Mouse (Mus musculus): Measurements from ENCODE around the gene Wwc2. TPM values are rescaled to one million over a fixed set of nuclear protein-coding genes. Genes with fewer than 3 reads are reported as not detected.

The Wwc2 gene
- polyA plus RNA-seq, 1 experiment from 2014 or later = 8.8 TPM

GRCm38 (mm10) chr8:47890814-47891210, 99.9 kb downstream of the Wwc2 start:
- H3K27me3 ChIP-seq (ENCODE audit: control insufficient read depth, insufficient read depth, low read length) = no peaks in the 10 kb centered on the region
- no peaks in the 10 kb centered on the region for H3K9me3 ChIP-seq (replicated peaks; ENCODE audit: control insufficient read depth, low read length)
- DNase-seq (ENCODE audit: low spot score) (no peak), ATAC-seq (replicated peaks; ENCODE audit: insufficient number of reproducible peaks, low FRiP score, low TSS enrichment, low read depth) (no peak)
- no peak overlapping the region for H3K27ac ChIP-seq (replicated peaks; ENCODE audit: low read depth, low read length)
- H3K4me3 ChIP-seq (ENCODE audit: low read depth, low read length) = no peak overlapping the region
- whole genome bisulfite sequencing = 80% methylated on average over 13 of the region's 13 CpGs
- peaks cover 2% of the 10 kb centered on the region; the same call in 1 of the 2 replicates for H3K4me1 ChIP-seq (ENCODE audit: control insufficient read depth, insufficient read depth, low read length)
- H3K36me3 ChIP-seq (replicated peaks; ENCODE audit: control insufficient read depth, insufficient read depth, low read depth, low read length) = no peaks in the 10 kb centered on the region
- H3K9ac ChIP-seq (replicated peaks; ENCODE audit: low read length) = no peak overlapping the region
- H3K4me2 ChIP-seq (ENCODE audit: low read depth, low read length) = no peak overlapping the region

- H3K4me2 ChIP-seq (ENCODE audit: low read depth, low read length) = no peak overlapping the region
- no peak overlapping the region for H3K27ac ChIP-seq (replicated peaks; ENCODE audit: low read depth, low read length)
- 41% methylated on average over 23 of the region's 23 CpGs for WGBS
Observed at GRCm38 (mm10) chr8:47889936-47890813, 100.5 kb downstream of the Wwc2 start.

DNA sequence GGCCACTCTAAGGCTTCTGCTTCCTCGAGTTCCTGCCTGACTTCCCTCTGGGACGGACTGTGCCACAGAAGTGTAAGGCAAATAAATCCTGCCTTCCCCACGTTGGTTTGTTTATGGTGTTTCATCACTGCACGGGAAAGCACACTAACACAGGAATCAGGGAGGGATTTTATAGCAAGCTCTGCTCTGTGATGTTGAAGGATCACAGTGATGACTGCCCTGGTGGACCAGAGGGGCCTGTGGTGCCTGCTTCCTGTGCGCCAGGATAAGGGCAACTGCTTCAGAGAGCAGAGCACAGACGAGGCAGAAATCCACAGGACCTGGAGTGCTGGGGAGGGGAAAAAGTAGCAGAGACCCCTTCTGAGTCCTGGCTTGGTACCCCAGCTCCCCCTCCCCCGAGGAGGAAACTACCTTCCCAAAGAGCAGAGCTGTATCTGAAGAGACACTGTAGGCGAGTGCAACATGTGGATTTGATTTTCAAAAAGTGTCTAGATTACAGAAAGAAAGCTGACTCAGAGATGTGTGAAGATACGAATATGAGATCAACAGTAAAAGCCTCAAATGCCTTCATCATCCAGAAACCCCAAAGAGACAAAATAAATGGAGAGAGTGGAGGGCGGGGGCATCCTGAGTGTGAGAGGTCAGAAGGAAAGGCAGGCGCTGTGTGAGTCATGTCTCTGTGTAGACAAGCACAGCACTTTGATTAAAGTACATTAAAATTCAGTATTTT, 101.7 kb downstream of the Wwc2 start:
- H3K27ac ChIP-seq (replicated peaks; ENCODE audit: low read depth, low read length) = 0 out of 2 replicates have a peak overlapping the region, but pooled peaks have one; percentile 22
- H3K4me3 ChIP-seq (ENCODE audit: low read depth, low read length) = no peak overlapping the region
- no peak overlapping the region for H3K9ac ChIP-seq (replicated peaks; ENCODE audit: low read length)
- ATAC-seq (replicated peaks; ENCODE audit: insufficient number of reproducible peaks, low FRiP score, low TSS enrichment, low read depth) = no peak; the same call in 1 of the 2 replicates
- H3K4me2 ChIP-seq (ENCODE audit: low read depth, low read length) = no peak overlapping the region
- H3K4me1 ChIP-seq (ENCODE audit: control insufficient read depth, insufficient read depth, low read length) = peaks cover 2% of the 10 kb centered on the region; the same call in 1 of the 2 replicates
- no peaks in the 10 kb centered on the region for H3K27me3 ChIP-seq (ENCODE audit: control insufficient read depth, insufficient read depth, low read length)
- peak; percentile 58 for DNase-seq (ENCODE audit: low spot score)
- no peaks in the 10 kb centered on the region for H3K9me3 ChIP-seq (replicated peaks; ENCODE audit: control insufficient read depth, low read length)
- WGBS = 47% methylated on average over 11 of the region's 11 CpGs
- H3K36me3 ChIP-seq (replicated peaks; ENCODE audit: control insufficient read depth, insufficient read depth, low read depth, low read length) = no peaks in the 10 kb centered on the region

More at GRCm38 (mm10) chr8:47889936-47890813, 100.5 kb downstream of the Wwc2 start:
- Histone ChIP-seq H3K9me3 (replicated peaks; ENCODE audit: control insufficient read depth, low read length) (no peaks in the 10 kb centered on the region), H3K27me3 (ENCODE audit: control insufficient read depth, insufficient read depth, low read length) (no peaks in the 10 kb centered on the region), H3K9ac (replicated peaks; ENCODE audit: low read length) (no peak overlapping the region), H3K4me3 (ENCODE audit: low read depth, low read length) (no peak overlapping the region), H3K36me3 (replicated peaks; ENCODE audit: control insufficient read depth, insufficient read depth, low read depth, low read length) (no peaks in the 10 kb centered on the region), H3K4me1 (ENCODE audit: control insufficient read depth, insufficient read depth, low read length) (peaks cover 2% of the 10 kb centered on the region; the same call in 1 of the 2 replicates)
- DNase-seq (ENCODE audit: low spot score) = peak; percentile 73
- peak; percentile 62 for ATAC-seq (replicated peaks; ENCODE audit: insufficient number of reproducible peaks, low FRiP score, low TSS enrichment, low read depth)

GRCm38 (mm10) chr8:47884306-47884705, 106.4 kb downstream of the Wwc2 start:
- no peak for DNase-seq (ENCODE audit: low spot score)
- Histone ChIP-seq H3K9me3 (replicated peaks; ENCODE audit: control insufficient read depth, low read length) (no peaks in the 10 kb centered on the region), H3K36me3 (replicated peaks; ENCODE audit: control insufficient read depth, insufficient read depth, low read depth, low read length) (no peaks in the 10 kb centered on the region), H3K4me3 (ENCODE audit: low read depth, low read length) (no peak overlapping the region), H3K9ac (replicated peaks; ENCODE audit: low read length) (no peak overlapping the region), H3K4me1 (ENCODE audit: control insufficient read depth, insufficient read depth, low read length) (peaks cover 2% of the 10 kb centered on the region; the same call in 1 of the 2 replicates), H3K27ac (replicated peaks; ENCODE audit: low read depth, low read length) (no peak overlapping the region), H3K27me3 (ENCODE audit: control insufficient read depth, insufficient read depth, low read length) (no peaks in the 10 kb centered on the region), H3K4me2 (ENCODE audit: low read depth, low read length) (no peak overlapping the region)
- no peak for ATAC-seq (replicated peaks; ENCODE audit: insufficient number of reproducible peaks, low FRiP score, low TSS enrichment, low read depth)
- WGBS = 92% methylated on average over 5 of the region's 5 CpGs

GRCm38 (mm10) chr8:47883739-47884138, 107.0 kb downstream of the Wwc2 start:
- Histone ChIP-seq H3K9ac (replicated peaks; ENCODE audit: low read length) (no peak overlapping the region), H3K27me3 (ENCODE audit: control insufficient read depth, insufficient read depth, low read length) (no peaks in the 10 kb centered on the region), H3K27ac (replicated peaks; ENCODE audit: low read depth, low read length) (no peak overlapping the region), H3K9me3 (replicated peaks; ENCODE audit: control insufficient read depth, low read length) (no peaks in the 10 kb centered on the region), H3K36me3 (replicated peaks; ENCODE audit: control insufficient read depth, insufficient read depth, low read depth, low read length) (no peaks in the 10 kb centered on the region), H3K4me2 (ENCODE audit: low read depth, low read length) (no peak overlapping the region), H3K4me3 (ENCODE audit: low read depth, low read length) (no peak overlapping the region), H3K4me1 (ENCODE audit: control insufficient read depth, insufficient read depth, low read length) (no peaks in the 10 kb centered on the region)
- DNase-seq (ENCODE audit: low spot score) = no peak
- 93% methylated on average over 8 of the region's 8 CpGs for WGBS
- ATAC-seq (replicated peaks; ENCODE audit: insufficient number of reproducible peaks, low FRiP score, low TSS enrichment, low read depth) = no peak

- Histone ChIP-seq H3K9me3 (replicated peaks; ENCODE audit: control insufficient read depth, low read length) (no peaks in the 10 kb centered on the region), H3K27ac (replicated peaks; ENCODE audit: low read depth, low read length) (no peak overlapping the region), H3K4me3 (ENCODE audit: low read depth, low read length) (no peak overlapping the region), H3K9ac (replicated peaks; ENCODE audit: low read length) (no peak overlapping the region), H3K27me3 (ENCODE audit: control insufficient read depth, insufficient read depth, low read length) (no peaks in the 10 kb centered on the region), H3K4me2 (ENCODE audit: low read depth, low read length) (no peak overlapping the region), H3K4me1 (ENCODE audit: control insufficient read depth, insufficient read depth, low read length) (no peaks in the 10 kb centered on the region), H3K36me3 (replicated peaks; ENCODE audit: control insufficient read depth, insufficient read depth, low read depth, low read length) (no peaks in the 10 kb centered on the region)
- WGBS = 72% methylated on average over 3 of the region's 3 CpGs
- ATAC-seq (replicated peaks; ENCODE audit: insufficient number of reproducible peaks, low FRiP score, low TSS enrichment, low read depth) (no peak), DNase-seq (ENCODE audit: low spot score) (no peak)
Observed at GRCm38 (mm10) chr8:47878516-47878915, 112.2 kb downstream of the Wwc2 start.

DNA sequence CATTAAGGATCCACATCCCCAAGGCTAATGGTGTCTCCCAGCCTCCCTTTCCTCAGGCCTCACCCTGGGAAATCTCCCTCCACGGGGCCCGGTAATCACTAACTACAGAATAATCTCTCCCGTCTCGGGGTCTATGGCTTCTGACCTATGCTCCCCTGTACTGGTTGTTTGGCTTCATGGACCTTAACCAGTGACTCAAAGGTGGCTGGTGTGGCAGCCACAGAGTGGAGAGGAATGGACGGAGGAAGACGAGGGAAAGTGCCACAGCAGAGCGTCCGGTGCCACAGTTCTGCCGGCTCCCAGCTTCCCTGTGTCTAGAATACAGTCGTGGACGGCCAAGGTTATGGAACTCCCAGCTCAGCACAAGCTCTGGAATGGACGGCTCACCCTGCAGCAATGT, 114.9 kb downstream of the Wwc2 start:
- H3K9me3 ChIP-seq (replicated peaks; ENCODE audit: control insufficient read depth, low read length) = no peaks in the 10 kb centered on the region
- H3K9ac ChIP-seq (replicated peaks; ENCODE audit: low read length) = no peak overlapping the region
- H3K4me1 ChIP-seq (ENCODE audit: control insufficient read depth, insufficient read depth, low read length) = no peaks in the 10 kb centered on the region
- no peak overlapping the region for H3K27ac ChIP-seq (replicated peaks; ENCODE audit: low read depth, low read length)
- ATAC-seq (replicated peaks; ENCODE audit: insufficient number of reproducible peaks, low FRiP score, low TSS enrichment, low read depth) (no peak), DNase-seq (ENCODE audit: low spot score) (no peak)
- H3K4me2 ChIP-seq (ENCODE audit: low read depth, low read length) = no peak overlapping the region
- WGBS = 90% methylated on average over 12 of the region's 12 CpGs
- no peaks in the 10 kb centered on the region for H3K27me3 ChIP-seq (ENCODE audit: control insufficient read depth, insufficient read depth, low read length)
- no peaks in the 10 kb centered on the region for H3K36me3 ChIP-seq (replicated peaks; ENCODE audit: control insufficient read depth, insufficient read depth, low read depth, low read length)
- H3K4me3 ChIP-seq (ENCODE audit: low read depth, low read length) = no peak overlapping the region

All from embryonic facial prominence, embryonic 11.5 days (tissue).